Mouse (Mus musculus) G1E (cell line): ENCODE measurements at regions not wholly inside any gene's neighbourhood (a gene's known extent, or its start where the extent isn't known, plus 50 kb on each side); places are given as distances from the start of the nearest gene placed in this dataset.

Source experiments
- CTCF ChIP-seq: IDR thresholded peaks from 2 replicates; pipeline ENCODE4 v1.5.1; 2012; ENCODE audit warnings: low read depth, low read length, inconsistent platforms, mixed read lengths
- GATA1 ChIP-seq: IDR thresholded peaks from 2 replicates; pipeline ENCODE4 v1.6.1; 2012; ENCODE audit warnings: borderline replicate concordance, low read length, inconsistent platforms, mixed read lengths
- POLR2AphosphoS5 ChIP-seq: IDR thresholded peaks from 2 replicates; pipeline ENCODE4 v1.6.1; 2012; ENCODE audit warnings: low read depth, low read length, inconsistent platforms; ENCODE audit not compliant: insufficient replicate concordance
- TAL1 ChIP-seq: conservative IDR thresholded peaks from 2 replicates; pipeline ENCODE4 v1.6.1; 2012; ENCODE audit warnings: low read depth, low read length, inconsistent platforms, mixed read lengths

GRCm38 (mm10) chr1:55820866-55821500 is 415.3 kb downstream of the Plcl1 start:
- TF ChIP-seq CTCF: no peak
- no peak for TF ChIP-seq TAL1
- no peak for TF ChIP-seq GATA1
- TF ChIP-seq POLR2AphosphoS5: no peak
